Mouse (Mus musculus): Measurements from ENCODE around the gene Rnf145.

GRCm38 (mm10) chr11:44519096-44519949, 559 bp downstream of the Rnf145 start:
- TF ChIP-seq CTCF (IDR thresholded peaks at IDR 0.05; ENCODE audit: low read depth) (no peak), EP300 (IDR thresholded peaks at IDR 0.05; ENCODE audit: low read depth) (no peak)

Data from liver, embryonic 14.5 days (tissue).